In genomic region chr15:90962548-90962947, GRCm38 (mm10) we compare ENCODE assay signal across 27 mouse cellular contexts.
"Had no signal": no experiment of that assay in that cellular context is flagged by ENCODE, and none has a peak within 500 bp of the region (broad histone marks: within the 10 kb centered on the region; RNA-seq: fewer than 3 reads in every experiment).

No protein-coding gene starts in this region.

- H3K9ac ChIP-seq: embryonic facial prominence, embryonic 12.5 days; embryonic facial prominence, embryonic 13.5 days; embryonic facial prominence, embryonic 15.5 days; forebrain, embryonic 13.5 days; forebrain, embryonic 15.5 days; forebrain, postnatal 0 days had no signal

- H3K9me3 ChIP-seq: embryonic facial prominence, embryonic 10.5 days; embryonic facial prominence, embryonic 12.5 days; embryonic facial prominence, embryonic 13.5 days; embryonic facial prominence, embryonic 15.5 days; forebrain, embryonic 10.5 days; forebrain, embryonic 13.5 days; forebrain, embryonic 15.5 days had no signal

- H3K4me2 ChIP-seq: embryonic facial prominence, embryonic 12.5 days; embryonic facial prominence, embryonic 13.5 days; embryonic facial prominence, embryonic 15.5 days; forebrain, embryonic 13.5 days; forebrain, embryonic 15.5 days had no signal

- H3K27ac ChIP-seq: embryonic facial prominence, embryonic 10.5 days; embryonic facial prominence, embryonic 12.5 days; embryonic facial prominence, embryonic 13.5 days; embryonic facial prominence, embryonic 15.5 days; forebrain, embryonic 10.5 days; forebrain, embryonic 13.5 days; forebrain, embryonic 15.5 days; gastrocnemius, adult 2 months; heart, adult 2 months had no signal

- ATAC-seq: forebrain, embryonic 13.5 days; forebrain, embryonic 14.5 days; forebrain, embryonic 15.5 days; forebrain, embryonic 16.5 days; forebrain, postnatal 0 days had no signal

- H3K27me3 ChIP-seq: embryonic facial prominence, embryonic 12.5 days; embryonic facial prominence, embryonic 13.5 days; embryonic facial prominence, embryonic 15.5 days; forebrain, embryonic 13.5 days; forebrain, embryonic 15.5 days had no signal

- H3K4me1 ChIP-seq: embryonic facial prominence, embryonic 10.5 days; embryonic facial prominence, embryonic 12.5 days; embryonic facial prominence, embryonic 13.5 days; embryonic facial prominence, embryonic 15.5 days; forebrain, embryonic 10.5 days; forebrain, embryonic 13.5 days; forebrain, embryonic 15.5 days had no signal

- DNase-seq: cerebellum, adult 8-10 months; cerebellum, adult 9-10 months; cerebellum, adult 9-11 months; cerebellum, postnatal 10 days; cerebellum, postnatal 14 days; cerebellum, postnatal 25 days; cerebellum, postnatal 36 days; embryo, embryonic 11 days; forebrain, postnatal 0 days; gastrocnemius, adult 2 months; gastrocnemius, postnatal 10 days; gastrocnemius, postnatal 14 days; gastrocnemius, postnatal 25 days; gastrocnemius, postnatal 36 days; heart, adult 11 months; heart, adult 18-20 months; heart, adult 2 months had no signal

- H3K4me3 ChIP-seq: embryonic facial prominence, embryonic 10.5 days; embryonic facial prominence, embryonic 12.5 days; embryonic facial prominence, embryonic 13.5 days; embryonic facial prominence, embryonic 15.5 days; erythroblast, embryonic 14.5 days; forebrain, embryonic 10.5 days; forebrain, embryonic 13.5 days; forebrain, embryonic 15.5 days; gastrocnemius, adult 2 months; heart, adult 2 months had no signal
